Mouse (Mus musculus): Measurements from ENCODE around the gene Prune1.

Gene Prune1

GRCm38 (mm10) chr3:95208286-95208685 lies 73.6 kb downstream of the Prune1 start:
- DNase-seq, result no peak

- no peak for DNase-seq
Measured at GRCm38 (mm10) chr3:95203880-95204279, 78.0 kb downstream of the Prune1 start.
